Mouse (Mus musculus) liver, embryonic 15.5 days (tissue): ENCODE measurements around the gene Zfp882. TPM values are rescaled to one million over a fixed set of nuclear protein-coding genes. Genes with fewer than 3 reads are reported as not detected.
"Not testable (repeated sequence)": the region's sequence is repeated elsewhere in the genome, so short reads cannot be mapped to it uniquely, and the experiment has no call there.

Experiments
- ATAC-seq: fragments of 200-750 bp; cut with Nextera tagmentation; 2 replicates; pipeline ENCODE4 v1.8.0; 2017; ENCODE audit warnings: moderate number of reproducible peaks, mild to moderate bottlenecking, moderate library complexity; ENCODE audit not compliant: insufficient read depth
- H3K27ac ChIP-seq: fragments of 300-500 bp; sonication (generic); replicated peaks from 2 replicates; pipeline ENCODE4 v1.5.1; 2015; ENCODE audit warnings: mild to moderate bottlenecking, inconsistent platforms
- H3K27me3 ChIP-seq: fragments of 300-500 bp; sonication (generic); 2 replicates; pipeline ENCODE4 v1.6.1; 2015; ENCODE audit warnings: mild to moderate bottlenecking, inconsistent platforms
- H3K36me3 ChIP-seq: fragments of 300-500 bp; sonication (generic); replicated peaks from 2 replicates; pipeline ENCODE4 v1.6.1; 2015; ENCODE audit warnings: moderate library complexity, mild to moderate bottlenecking, inconsistent platforms
- H3K4me1 ChIP-seq: fragments of 300-500 bp; sonication (generic); replicated peaks from 2 replicates; pipeline ENCODE4 v1.6.1; 2015; ENCODE audit warnings: inconsistent platforms
- H3K4me2 ChIP-seq: fragments of 300-500 bp; sonication (generic); 2 replicates; pipeline ENCODE4 v1.6.1; 2015; ENCODE audit warnings: moderate library complexity, mild to moderate bottlenecking, inconsistent platforms
- H3K4me3 ChIP-seq: fragments of 300-500 bp; sonication (generic); replicated peaks from 2 replicates; pipeline ENCODE4 v1.5.1; 2015; ENCODE audit warnings: mild to moderate bottlenecking, inconsistent platforms
- H3K9ac ChIP-seq: fragments of 300-500 bp; sonication (generic); 2 replicates; pipeline ENCODE4 v1.6.1; 2015; ENCODE audit warnings: moderate library complexity, mild to moderate bottlenecking, inconsistent platforms
- H3K9me3 ChIP-seq: fragments of 300-500 bp; sonication (generic); replicated peaks from 2 replicates; pipeline ENCODE4 v1.6.1; 2016; ENCODE audit warnings: inconsistent platforms
- WGBS: fragments of 180-500 bp; shearing (Covaris S2); methylation state at CpG from one replicate; pipeline ENCODE4 v1.1.7; 2015; ENCODE audit warnings: mixed read lengths; ENCODE audit not compliant: insufficient replicate concordance; 5-methylcytosine and 5-hydroxymethylcytosine counted together
- polyA plus RNA-seq: library from polyadenylated mRNA; unstranded; fragments of >200 nt; fragmentation: Nextera tagmentation; extraction: Ambion mirVana; gene quantifications from 2 replicates; pipeline ENCODE4 v1.2.1, GENCODE M21; 2015

The Zfp882 gene
- polyA plus RNA-seq, 1 experiment from 2014 or later: 0.94 TPM

- no peak for ATAC-seq
- Histone ChIP-seq H3K4me3 (no peak overlapping the region), H3K27me3 (0 out of 2 replicates have a peak, but pooled peaks cover 3% of the 10 kb centered on the region), H3K9ac (no peak overlapping the region), H3K9me3 (no peaks in the 10 kb centered on the region), H3K27ac (no peak overlapping the region), H3K4me2 (no peak overlapping the region), H3K4me1 (peaks cover 22% of the 10 kb centered on the region), H3K36me3 (peaks cover 28% of the 10 kb centered on the region)
- WGBS: 84% methylated on average over 5 of the region's 5 CpGs
Measured at GRCm38 (mm10) chr8:71925791-71926190, 17.4 kb downstream of the Zfp882 start.

GRCm38 (mm10) chr8:71926551-71926950 lies 18.1 kb downstream of the Zfp882 start:
- Histone ChIP-seq H3K4me1 (peaks cover 22% of the 10 kb centered on the region), H3K27ac (no peak overlapping the region), H3K4me3 (no peak overlapping the region), H3K4me2 (no peak overlapping the region), H3K36me3 (peaks cover 36% of the 10 kb centered on the region), H3K9me3 (no peaks in the 10 kb centered on the region), H3K27me3 (no peaks in the 10 kb centered on the region), H3K9ac (no peak overlapping the region)
- WGBS: 91% methylated on average over 3 of the region's 3 CpGs
- ATAC-seq: no peak

GRCm38 (mm10) chr8:71927779-71928178 lies 19.4 kb downstream of the Zfp882 start:
- H3K4me2 ChIP-seq: no peak overlapping the region
- peaks cover 20% of the 10 kb centered on the region for H3K4me1 ChIP-seq
- no peak overlapping the region for H3K9ac ChIP-seq
- H3K36me3 ChIP-seq: peaks cover 40% of the 10 kb centered on the region
- H3K27ac ChIP-seq: no peak overlapping the region; the same call in 1 of the 2 replicates
- H3K9me3 ChIP-seq: no peaks in the 10 kb centered on the region
- no peak for ATAC-seq
- no peaks in the 10 kb centered on the region for H3K27me3 ChIP-seq
- no peak overlapping the region for H3K4me3 ChIP-seq

- not testable (repeated sequence) for H3K9ac ChIP-seq, ATAC-seq, H3K4me2 ChIP-seq, H3K27me3 ChIP-seq, H3K4me1 ChIP-seq, H3K27ac ChIP-seq, H3K9me3 ChIP-seq, H3K4me3 ChIP-seq, H3K36me3 ChIP-seq
- 59% methylated on average over 2 of the region's 2 CpGs for WGBS
Measured at GRCm38 (mm10) chr8:71938037-71938436, 29.6 kb downstream of the Zfp882 start.

GRCm38 (mm10) chr8:71940293-71941208 lies 32.1 kb downstream of the Zfp882 start:
- 26% methylated on average over 2 of the region's 2 CpGs for WGBS
- no peak overlapping the region for H3K4me3 ChIP-seq

GRCm38 (mm10) chr8:71941776-71942175 lies 33.4 kb downstream of the Zfp882 start:
- WGBS: 69% methylated on average over 1 of the region's 1 CpGs
- Histone ChIP-seq H3K4me3 (no peak overlapping the region), H3K4me2 (no peak overlapping the region), H3K27me3 (peaks cover 3% of the 10 kb centered on the region), H3K36me3 (no peaks in the 10 kb centered on the region), H3K9ac (no peak overlapping the region), H3K27ac (no peak overlapping the region), H3K4me1 (peaks cover 10% of the 10 kb centered on the region; the same call in 1 of the 2 replicates), H3K9me3 (no peaks in the 10 kb centered on the region)
- ATAC-seq: no peak

More at GRCm38 (mm10) chr8:71940293-71941208, 32.1 kb downstream of the Zfp882 start:
- peaks cover 3% of the 10 kb centered on the region for H3K27me3 ChIP-seq
- no peak overlapping the region for H3K4me2 ChIP-seq
- peaks cover 10% of the 10 kb centered on the region; the same call in 1 of the 2 replicates for H3K4me1 ChIP-seq
- no peak overlapping the region for H3K9ac ChIP-seq
- no peaks in the 10 kb centered on the region for H3K9me3 ChIP-seq
- ATAC-seq: peak; percentile 70
- no peaks in the 10 kb centered on the region for H3K36me3 ChIP-seq
- H3K27ac ChIP-seq: no peak overlapping the region

- H3K4me2 ChIP-seq: no peak overlapping the region
- peaks cover 11% of the 10 kb centered on the region for H3K27me3 ChIP-seq
- H3K36me3 ChIP-seq: no peaks in the 10 kb centered on the region
- no peaks in the 10 kb centered on the region for H3K9me3 ChIP-seq
- WGBS: 72% methylated on average over 5 of the region's 5 CpGs
- H3K4me1 ChIP-seq: peaks cover 26% of the 10 kb centered on the region
- no peak for ATAC-seq
- no peak overlapping the region for H3K4me3 ChIP-seq
- H3K9ac ChIP-seq: no peak overlapping the region
- H3K27ac ChIP-seq: no peak overlapping the region
Measured at GRCm38 (mm10) chr8:71948624-71949023, 40.2 kb downstream of the Zfp882 start.

- Histone ChIP-seq H3K4me1 (peaks cover 26% of the 10 kb centered on the region), H3K9ac (peak within 1 kb of the TSS; percentile 80), H3K9me3 (no peaks in the 10 kb centered on the region), H3K4me2 (peak within 1 kb of the TSS; percentile 74), H3K36me3 (peaks cover 7% of the 10 kb centered on the region; the same call in 1 of the 2 replicates), H3K4me3 (peak within 1 kb of the TSS; percentile 86), H3K27me3 (peaks cover 8% of the 10 kb centered on the region; the same call in 1 of the 2 replicates), H3K27ac (peak within 1 kb of the TSS; percentile 79)
- ATAC-seq: peak; percentile 100
- WGBS: 3% methylated on average over 34 of the region's 34 CpGs
Measured at GRCm38 (mm10) chr8:71950482-71951221, 42.2 kb downstream of the Zfp882 start, which contains the start of gene Zfp961. Zfp961 (plus strand) TSS chr8:71951038.

GRCm38 (mm10) chr8:71951436-71952161 lies 43.2 kb downstream of the Zfp882 start:
- Histone ChIP-seq H3K27ac (no peak overlapping the region; the same call in 1 of the 2 replicates), H3K9ac (peak overlapping the region; percentile 80), H3K9me3 (no peaks in the 10 kb centered on the region), H3K4me3 (peak overlapping the region; percentile 86), H3K4me1 (peaks cover 26% of the 10 kb centered on the region), H3K36me3 (peaks cover 7% of the 10 kb centered on the region; the same call in 1 of the 2 replicates), H3K27me3 (peaks cover 8% of the 10 kb centered on the region; the same call in 1 of the 2 replicates), H3K4me2 (peak overlapping the region; percentile 74)
- no peak for ATAC-seq
- WGBS: 18% methylated on average over 14 of the region's 14 CpGs

GRCm38 (mm10) chr8:71952489-71952888 lies 44.1 kb downstream of the Zfp882 start:
- Histone ChIP-seq H3K9ac (no peak overlapping the region), H3K4me2 (peak overlapping the region; percentile 74; the same call in 1 of the 2 replicates), H3K9me3 (no peaks in the 10 kb centered on the region), H3K4me1 (peaks cover 26% of the 10 kb centered on the region), H3K4me3 (no peak overlapping the region), H3K36me3 (peaks cover 7% of the 10 kb centered on the region; the same call in 1 of the 2 replicates), H3K27ac (no peak overlapping the region), H3K27me3 (peaks cover 6% of the 10 kb centered on the region; the same call in 1 of the 2 replicates)
- ATAC-seq: no peak
- 83% methylated on average over 1 of the region's 1 CpGs for WGBS
